Mouse (Mus musculus) heart, adult 2 months (tissue): ENCODE data around the gene Mrpl14.

Experiments used
- CTCF ChIP-seq: fragments of 200-600 bp; IDR thresholded peaks from 2 replicates; pipeline ENCODE4 v1.8.1; 2022; ENCODE audit warnings: antibody characterized with exemption, mild to moderate bottlenecking, moderate library complexity
- POLR2A ChIP-seq: fragments of 200-500 bp; IDR thresholded peaks from 2 replicates; pipeline ENCODE4 v1.6.1; 2011; ENCODE audit warnings: mild to moderate bottlenecking, low read depth, low read length, control low read depth; ENCODE audit not compliant: insufficient read depth

DNA sequence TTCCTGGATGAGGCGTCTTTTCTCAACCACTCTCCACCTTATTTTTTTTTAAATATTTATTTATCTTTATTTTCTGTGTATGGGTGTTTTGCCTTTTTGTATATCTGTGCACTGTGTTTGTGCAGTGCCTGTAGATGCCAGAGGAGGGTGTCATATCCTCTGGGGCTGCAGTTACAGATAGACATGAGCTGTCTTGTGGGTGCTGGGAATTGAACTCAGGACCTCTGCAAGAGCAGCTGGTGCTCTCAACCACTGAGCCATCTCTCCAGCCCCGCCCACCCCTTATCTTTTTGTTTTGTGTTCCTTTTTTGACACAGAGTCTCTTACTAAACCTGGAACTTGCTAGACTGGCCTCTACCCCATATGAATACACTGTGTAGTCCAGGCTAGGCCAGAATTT is 41.4 kb downstream of the Mrpl14 start:
- TF ChIP-seq POLR2A (no peak), CTCF (no peak)
